Mouse (Mus musculus) embryonic facial prominence, embryonic 11.5 days (tissue): ENCODE measurements around the gene Camkk2. TPM values are rescaled to one million over a fixed set of nuclear protein-coding genes. Genes with fewer than 3 reads are reported as not detected.
A peak's percentile ranks its signal among the peaks of the same experiment; 100 is the strongest.

Experiments
- ATAC-seq: fragments of 200-750 bp; cut with Nextera tagmentation; replicated peaks from 2 replicates; pipeline ENCODE4 v1.8.0; 2017; ENCODE audit warnings: low read depth; ENCODE audit not compliant: insufficient number of reproducible peaks, low FRiP score, low TSS enrichment
- DNase-seq: peaks from one replicate; pipeline ENCODE4 v3.0.0-alpha.2; 2015; ENCODE audit warnings: low spot score
- H3K27ac ChIP-seq: fragments of 300-500 bp; sonication (generic); replicated peaks from 2 replicates; pipeline ENCODE4 v1.5.1; 2014; ENCODE audit warnings: mild to moderate bottlenecking, low read depth, low read length, control low read depth
- H3K27me3 ChIP-seq: fragments of 300-500 bp; sonication (generic); 2 replicates; pipeline ENCODE4 v1.6.1; 2014; ENCODE audit warnings: mild to moderate bottlenecking, low read length, moderate library complexity, mixed read lengths; ENCODE audit not compliant: control insufficient read depth, insufficient read depth
- H3K36me3 ChIP-seq: fragments of 300-500 bp; sonication (generic); replicated peaks from 2 replicates; pipeline ENCODE4 v1.6.1; 2014; ENCODE audit warnings: low read depth, mild to moderate bottlenecking, low read length, moderate library complexity, mixed read lengths; ENCODE audit not compliant: control insufficient read depth, insufficient read depth
- H3K4me1 ChIP-seq: fragments of 300-500 bp; sonication (generic); 2 replicates; pipeline ENCODE4 v1.6.1; 2014; ENCODE audit warnings: low read length, mixed read lengths; ENCODE audit not compliant: control insufficient read depth, insufficient read depth
- H3K4me2 ChIP-seq: fragments of 300-500 bp; sonication (generic); 2 replicates; pipeline ENCODE4 v1.6.1; 2014; ENCODE audit warnings: low read depth, mild to moderate bottlenecking, control low read depth, low read length, moderate library complexity
- H3K4me3 ChIP-seq: fragments of 300-500 bp; sonication (generic); 2 replicates; pipeline ENCODE4 v1.5.1; 2014; ENCODE audit warnings: low read depth, low read length, control low read depth
- H3K9ac ChIP-seq: fragments of 300-500 bp; sonication (generic); replicated peaks from 2 replicates; pipeline ENCODE4 v1.6.1; 2014; ENCODE audit warnings: mild to moderate bottlenecking, control low read depth, low read length
- H3K9me3 ChIP-seq: fragments of 300-500 bp; sonication (generic); replicated peaks from 2 replicates; pipeline ENCODE4 v1.6.1; 2016; ENCODE audit warnings: mild to moderate bottlenecking, low read length, inconsistent platforms, mixed read lengths; ENCODE audit not compliant: control insufficient read depth
- WGBS: fragments of 180-500 bp; shearing (Covaris S2); extraction: QIAGEN DNeasy Blood & Tissue Kit; methylation state at CpG from one replicate; pipeline ENCODE4 v1.1.7; 2014; 5-methylcytosine and 5-hydroxymethylcytosine counted together
- polyA plus RNA-seq: library from polyadenylated mRNA; unstranded; fragments of >200 nt; fragmentation: Nextera tagmentation; extraction: Ambion mirVana; gene quantifications from 2 replicates; pipeline ENCODE4 v1.2.1, GENCODE M21; 2014

Camkk2 gene
- polyA plus RNA-seq, 1 experiment from 2014 or later, result 21.0 TPM

GRCm38 (mm10) chr5:122777322-122777721 lies 1.9 kb downstream of the Camkk2 start:
- Histone ChIP-seq H3K27ac (no peak overlapping the region), H3K4me3 (no peak overlapping the region), H3K36me3 (no peaks in the 10 kb centered on the region), H3K27me3 (no peaks in the 10 kb centered on the region), H3K9ac (no peak overlapping the region), H3K4me2 (no peak overlapping the region), H3K4me1 (no peaks in the 10 kb centered on the region), H3K9me3 (no peaks in the 10 kb centered on the region)
- ATAC-seq (no peak), DNase-seq (no peak)
- 55% methylated on average over 2 of the region's 2 CpGs for WGBS

- H3K9ac ChIP-seq, result no peak overlapping the region
- no peaks in the 10 kb centered on the region for H3K4me1 ChIP-seq
- no peak for DNase-seq
- no peaks in the 10 kb centered on the region for H3K9me3 ChIP-seq
- 86% methylated on average over 14 of the region's 14 CpGs for WGBS
- no peak overlapping the region for H3K4me3 ChIP-seq
- no peak for ATAC-seq
- no peak overlapping the region for H3K27ac ChIP-seq
- H3K4me2 ChIP-seq, result no peak overlapping the region
- H3K27me3 ChIP-seq, result no peaks in the 10 kb centered on the region
- H3K36me3 ChIP-seq, result no peaks in the 10 kb centered on the region
These were observed 3.4 kb downstream of the Camkk2 start for GRCm38 (mm10) chr5:122775646-122776286.

- no peaks in the 10 kb centered on the region for H3K36me3 ChIP-seq
- ATAC-seq, result no peak
- 81% methylated on average over 28 of the region's 28 CpGs for WGBS
- no peak overlapping the region for H3K4me3 ChIP-seq
- no peaks in the 10 kb centered on the region for H3K4me1 ChIP-seq
- no peak overlapping the region for H3K27ac ChIP-seq
- H3K9me3 ChIP-seq, result no peaks in the 10 kb centered on the region
- H3K4me2 ChIP-seq, result no peak overlapping the region; the same call in 1 of the 2 replicates
- H3K27me3 ChIP-seq, result no peaks in the 10 kb centered on the region
- no peak overlapping the region for H3K9ac ChIP-seq
- no peak for DNase-seq
These were observed 4.2 kb downstream of the Camkk2 start for GRCm38 (mm10) chr5:122774743-122775611.

GRCm38 (mm10) chr5:122773756-122774155 lies 5.5 kb downstream of the Camkk2 start:
- H3K4me1 ChIP-seq, result no peaks in the 10 kb centered on the region
- H3K9ac ChIP-seq, result no peak overlapping the region
- no peak for DNase-seq
- H3K27ac ChIP-seq, result no peak overlapping the region
- no peaks in the 10 kb centered on the region for H3K27me3 ChIP-seq
- no peak overlapping the region for H3K4me3 ChIP-seq
- no peaks in the 10 kb centered on the region for H3K36me3 ChIP-seq
- WGBS, result 89% methylated on average over 11 of the region's 11 CpGs
- no peaks in the 10 kb centered on the region for H3K9me3 ChIP-seq
- ATAC-seq, result no peak
- H3K4me2 ChIP-seq, result no peak overlapping the region

- Histone ChIP-seq H3K4me1 (no peaks in the 10 kb centered on the region), H3K4me2 (no peak overlapping the region), H3K9me3 (no peaks in the 10 kb centered on the region), H3K27ac (no peak overlapping the region), H3K36me3 (no peaks in the 10 kb centered on the region), H3K4me3 (no peak overlapping the region), H3K9ac (no peak overlapping the region), H3K27me3 (no peaks in the 10 kb centered on the region)
- 91% methylated on average over 9 of the region's 9 CpGs for WGBS
- DNase-seq, result no peak
- no peak for ATAC-seq
These were observed 7.8 kb downstream of the Camkk2 start for GRCm38 (mm10) chr5:122771428-122771827.

- H3K4me2 ChIP-seq, result no peak overlapping the region
- H3K36me3 ChIP-seq, result no peaks in the 10 kb centered on the region
- no peak for DNase-seq
- no peak for ATAC-seq
- no peaks in the 10 kb centered on the region for H3K9me3 ChIP-seq
- no peaks in the 10 kb centered on the region for H3K4me1 ChIP-seq
- no peaks in the 10 kb centered on the region for H3K27me3 ChIP-seq
- H3K4me3 ChIP-seq, result no peak overlapping the region
- no peak overlapping the region for H3K27ac ChIP-seq
- H3K9ac ChIP-seq, result no peak overlapping the region; the same call in 1 of the 2 replicates
- WGBS, result 63% methylated on average over 10 of the region's 10 CpGs
These were observed 8.4 kb downstream of the Camkk2 start for GRCm38 (mm10) chr5:122770806-122771261.

GRCm38 (mm10) chr5:122770304-122770703 lies 8.9 kb downstream of the Camkk2 start:
- Histone ChIP-seq H3K9me3 (no peaks in the 10 kb centered on the region), H3K4me2 (no peak overlapping the region), H3K4me3 (no peak overlapping the region), H3K9ac (peak overlapping the region; percentile 39; the same call in 1 of the 2 replicates), H3K4me1 (no peaks in the 10 kb centered on the region), H3K27me3 (no peaks in the 10 kb centered on the region), H3K27ac (no peak overlapping the region), H3K36me3 (no peaks in the 10 kb centered on the region)
- ATAC-seq, result no peak
- WGBS, result 68% methylated on average over 7 of the region's 7 CpGs
- DNase-seq, result no peak

GRCm38 (mm10) chr5:122769101-122769568 lies 10.1 kb downstream of the Camkk2 start:
- Histone ChIP-seq H3K36me3 (no peaks in the 10 kb centered on the region), H3K27ac (no peak overlapping the region), H3K9me3 (no peaks in the 10 kb centered on the region), H3K4me3 (no peak overlapping the region), H3K9ac (no peak overlapping the region), H3K4me2 (no peak overlapping the region), H3K27me3 (no peaks in the 10 kb centered on the region), H3K4me1 (no peaks in the 10 kb centered on the region)
- no peak for ATAC-seq
- DNase-seq, result no peak
- WGBS, result 85% methylated on average over 15 of the region's 15 CpGs
